Comparison of ENCODE assay signal across 12 mouse cellular contexts in the genomic region with DNA sequence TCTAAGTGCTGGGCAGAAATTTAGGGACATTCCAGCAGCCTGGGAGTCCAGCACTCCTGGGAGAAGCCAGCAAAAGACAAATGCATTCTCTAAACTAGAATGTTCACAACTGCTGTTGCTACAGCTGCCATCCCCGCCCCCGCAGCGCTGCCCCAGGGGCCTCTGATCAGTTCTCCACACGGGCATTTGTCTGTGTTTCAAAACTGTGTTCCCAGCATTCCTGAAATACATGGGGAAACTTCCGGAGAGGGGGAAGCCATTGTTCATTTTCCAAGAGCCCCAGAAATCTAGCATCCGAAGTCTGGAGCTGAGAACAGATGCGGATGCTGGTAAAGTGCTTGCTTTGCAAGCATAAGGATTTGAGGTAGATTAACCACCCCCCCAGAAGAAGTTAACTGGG. TPM values are rescaled to one million over a fixed set of nuclear protein-coding genes. Genes with fewer than 3 reads are reported as not detected.
A peak's percentile ranks its signal among the peaks of the same experiment; 100 is the strongest.
DNase-seq lines count a peak whose midpoint lies in the region; ATAC-seq and TF ChIP-seq lines count a peak whose summit lies in the region.
"Had no signal": no experiment of that assay in that cellular context is flagged by ENCODE, and none has a peak within 500 bp of the region (broad histone marks: within the 10 kb centered on the region; RNA-seq: fewer than 3 reads in every experiment).

No protein-coding gene starts in this region.

- H3K9me3 ChIP-seq in hindbrain, embryonic 10.5 days, result no peaks in the 10 kb centered on the region
- no peaks in the 10 kb centered on the region for H3K9me3 ChIP-seq in hindbrain, postnatal 0 days (ENCODE audit: low read length)
- H3K9me3 ChIP-seq in neural tube, embryonic 15.5 days (replicated peaks), result no peaks in the 10 kb centered on the region
- no peaks in the 10 kb centered on the region for H3K9me3 ChIP-seq in embryonic facial prominence, embryonic 13.5 days
- H3K9me3 ChIP-seq: limb, embryonic 15.5 days had no signal

- no peak overlapping the region for H3K9ac ChIP-seq in hindbrain, postnatal 0 days (replicated peaks; ENCODE audit: low read length)
- H3K9ac ChIP-seq in neural tube, embryonic 15.5 days (replicated peaks), result no peak overlapping the region
- H3K9ac ChIP-seq in embryonic facial prominence, embryonic 13.5 days, result 0 out of 2 replicates have a peak overlapping the region, but pooled peaks have one; percentile 40
- H3K9ac ChIP-seq: limb, embryonic 15.5 days had no signal

- peak; percentile 51 for DNase-seq in hindbrain, embryonic 10.5 days (ENCODE audit: low spot score)
- DNase-seq in hindbrain, postnatal 0 days (ENCODE audit: low spot score), result no peak
- DNase-seq in neural tube, embryonic 10.5 days (ENCODE audit: extremely low spot score, low spot score), result peak; percentile 52
- no peak for DNase-seq in layer of hippocampus, postnatal 25 days (ENCODE audit: extremely low spot score in 1 of 2, low spot score in 1 of 2)
- no peak for DNase-seq in adrenal gland, adult 18-20 months (ENCODE audit: low spot score in 2 of 2)
- DNase-seq: cerebellum, adult 11-12 months; lung, postnatal 10 days; thymus, postnatal 14 days had no signal

- H3K4me1 ChIP-seq in hindbrain, embryonic 10.5 days (replicated peaks), result peaks cover 39% of the 10 kb centered on the region
- H3K4me1 ChIP-seq in hindbrain, postnatal 0 days (ENCODE audit: insufficient read depth, low read length), result no peaks in the 10 kb centered on the region
- peaks cover 18% of the 10 kb centered on the region for H3K4me1 ChIP-seq in neural tube, embryonic 15.5 days
- peaks cover 38% of the 10 kb centered on the region for H3K4me1 ChIP-seq in embryonic facial prominence, embryonic 13.5 days

- H3K27me3 ChIP-seq in hindbrain, embryonic 10.5 days (ENCODE audit: insufficient read depth, poor library complexity, severe bottlenecking), result peaks cover 31% of the 10 kb centered on the region
- no peaks in the 10 kb centered on the region for H3K27me3 ChIP-seq in hindbrain, postnatal 0 days (ENCODE audit: insufficient read depth, low read length)
- H3K27me3 ChIP-seq in neural tube, embryonic 15.5 days (replicated peaks), result peaks cover 18% of the 10 kb centered on the region
- H3K27me3 ChIP-seq in embryonic facial prominence, embryonic 13.5 days, result no peaks in the 10 kb centered on the region; the same call in 1 of the 2 replicates

- peak overlapping the region; percentile 80 for H3K27ac ChIP-seq in hindbrain, embryonic 10.5 days
- no peak overlapping the region for H3K27ac ChIP-seq in hindbrain, postnatal 0 days
- H3K27ac ChIP-seq in neural tube, embryonic 15.5 days (replicated peaks), result no peak overlapping the region
- peak overlapping the region; percentile 78 for H3K27ac ChIP-seq in embryonic facial prominence, embryonic 13.5 days
- H3K27ac ChIP-seq: limb, embryonic 15.5 days had no signal

- H3K4me3 ChIP-seq in hindbrain, embryonic 10.5 days, result no peak overlapping the region
- no peak overlapping the region for H3K4me3 ChIP-seq in hindbrain, postnatal 0 days (ENCODE audit: low read length)
- H3K4me3 ChIP-seq in neural tube, embryonic 15.5 days (replicated peaks), result no peak overlapping the region
- H3K4me3 ChIP-seq in embryonic facial prominence, embryonic 13.5 days, result no peak overlapping the region
- H3K4me3 ChIP-seq: limb, embryonic 15.5 days had no signal

- 28% methylated on average over 7 of the region's 7 CpGs for whole genome bisulfite sequencing in hindbrain, embryonic 10.5 days
- WGBS in hindbrain, postnatal 0 days, result 21% methylated on average over 7 of the region's 7 CpGs
- 54% methylated on average over 7 of the region's 7 CpGs for WGBS in neural tube, embryonic 15.5 days
- 15% methylated on average over 7 of the region's 7 CpGs for WGBS in embryonic facial prominence, embryonic 13.5 days

- TF ChIP-seq CTCF in hindbrain, postnatal 0 days (IDR thresholded peaks at IDR 0.05; ENCODE audit: low read depth), result no peak

- no peak overlapping the region for H3K4me2 ChIP-seq in hindbrain, postnatal 0 days (ENCODE audit: low read depth, low read length)
- no peak overlapping the region for H3K4me2 ChIP-seq in neural tube, embryonic 15.5 days
- peak overlapping the region; percentile 24; the same call in 1 of the 2 replicates for H3K4me2 ChIP-seq in embryonic facial prominence, embryonic 13.5 days
- H3K4me2 ChIP-seq: limb, embryonic 15.5 days had no signal

- ATAC-seq in hindbrain, postnatal 0 days, result no peak
- no peak for ATAC-seq in neural tube, embryonic 15.5 days (ENCODE audit: low FRiP score)
- no peak for ATAC-seq in embryonic facial prominence, embryonic 13.5 days (ENCODE audit: insufficient number of reproducible peaks, insufficient read depth, low FRiP score, low TSS enrichment, low read depth)

- no peaks in the 10 kb centered on the region for H3K36me3 ChIP-seq in hindbrain, embryonic 10.5 days
- H3K36me3 ChIP-seq in hindbrain, postnatal 0 days (ENCODE audit: insufficient read depth, low read length), result no peaks in the 10 kb centered on the region
- no peaks in the 10 kb centered on the region for H3K36me3 ChIP-seq in neural tube, embryonic 15.5 days
- H3K36me3 ChIP-seq in embryonic facial prominence, embryonic 13.5 days, result no peaks in the 10 kb centered on the region
- H3K36me3 ChIP-seq: limb, embryonic 15.5 days had no signal

RNA-seq across cellular contexts. Expression of a gene that starts 3.9 kb away (rescaled TPM):
- 72.0 and 73.0 TPM in 2 replicates for polyA plus RNA-seq in hindbrain, embryonic 10.5 days (2016; fragmentation: Nextera tagmentation; extraction: Ambion mirVana)
- total RNA-seq in hindbrain, postnatal 0 days (2014; rRNA removed), result 56.6 and 66.6 TPM in 2 replicates
- 34.7 and 35.6 TPM in 2 replicates for polyA plus RNA-seq in hindbrain, postnatal 0 days (2015; fragmentation: Nextera tagmentation; extraction: Ambion mirVana)
- polyA plus RNA-seq in neural tube, embryonic 15.5 days (2015; fragmentation: Nextera tagmentation; extraction: Ambion mirVana), result 35.4 and 45.5 TPM in 2 replicates
- 273 and 319 TPM in 2 replicates for polyA plus RNA-seq in embryonic facial prominence, embryonic 13.5 days (2015; fragmentation: Nextera tagmentation; extraction: Ambion mirVana)
- total RNA-seq in layer of hippocampus, postnatal 25 days (2021), result 1 to 10 TPM; 3.5 to 4.7 TPM
- total RNA-seq in adrenal gland, adult 18-20 months (2021), result under 1 TPM in 1 of 2 experiments, not detected in 1; 0.60 TPM
- total RNA-seq: monocyte, adult 5-6 weeks had no signal

RNA-seq across cellular contexts. Expression of a gene that starts 21.0 kb away (rescaled TPM):
- polyA plus RNA-seq in hindbrain, embryonic 10.5 days (2016; fragmentation: Nextera tagmentation; extraction: Ambion mirVana), result 106 and 124 TPM in 2 replicates
- total RNA-seq in hindbrain, postnatal 0 days (2014; rRNA removed), result 18.4 and 20.1 TPM in 2 replicates
- 119 and 123 TPM in 2 replicates for polyA plus RNA-seq in hindbrain, postnatal 0 days (2015; fragmentation: Nextera tagmentation; extraction: Ambion mirVana)
- polyA plus RNA-seq in neural tube, embryonic 15.5 days (2015; fragmentation: Nextera tagmentation; extraction: Ambion mirVana), result 106 and 115 TPM in 2 replicates
- 67.4 and 70.2 TPM in 2 replicates for polyA plus RNA-seq in embryonic facial prominence, embryonic 13.5 days (2015; fragmentation: Nextera tagmentation; extraction: Ambion mirVana)
- total RNA-seq in layer of hippocampus, postnatal 25 days (2021), result 10 to 100 TPM; 82.1 to 84.3 TPM
- total RNA-seq in adrenal gland, adult 18-20 months (2021), result 10 to 100 TPM; 26.0 to 34.6 TPM

Comparison
In these comparisons a context has a peak if more than half of its experiments do, and no peak if none do; other contexts are left out.
1. DNase-seq: peak in hindbrain, embryonic 10.5 days (single experiment) and neural tube, embryonic 10.5 days (single experiment); none in hindbrain, postnatal 0 days (single experiment), layer of hippocampus, postnatal 25 days (0 of 2) and adrenal gland, adult 18-20 months (0 of 2).
2. H3K27ac ChIP-seq: peak in hindbrain, embryonic 10.5 days (single experiment) and embryonic facial prominence, embryonic 13.5 days (single experiment); none in hindbrain, postnatal 0 days (single experiment) and neural tube, embryonic 15.5 days (single experiment).